Mouse (Mus musculus): ENCODE data around the gene Rars2.

Rars2 gene

GRCm38 (mm10) chr4:34640731-34641130, 26.0 kb downstream of the Rars2 start:
- no peak for DNase-seq (ENCODE audit: low read depth in 2 of 2, low spot score in 2 of 2)

GRCm38 (mm10) chr4:34644779-34645178, 30.0 kb downstream of the Rars2 start:
- DNase-seq (ENCODE audit: low read depth in 2 of 2, low spot score in 2 of 2) = no peak

GRCm38 (mm10) chr4:34653179-34653578, 38.4 kb downstream of the Rars2 start:
- no peak for DNase-seq (ENCODE audit: low read depth in 2 of 2, low spot score in 2 of 2)

GRCm38 (mm10) chr4:34656101-34656500, 41.3 kb downstream of the Rars2 start:
- DNase-seq (ENCODE audit: low read depth in 2 of 2, low spot score in 2 of 2) = no peak

DNA sequence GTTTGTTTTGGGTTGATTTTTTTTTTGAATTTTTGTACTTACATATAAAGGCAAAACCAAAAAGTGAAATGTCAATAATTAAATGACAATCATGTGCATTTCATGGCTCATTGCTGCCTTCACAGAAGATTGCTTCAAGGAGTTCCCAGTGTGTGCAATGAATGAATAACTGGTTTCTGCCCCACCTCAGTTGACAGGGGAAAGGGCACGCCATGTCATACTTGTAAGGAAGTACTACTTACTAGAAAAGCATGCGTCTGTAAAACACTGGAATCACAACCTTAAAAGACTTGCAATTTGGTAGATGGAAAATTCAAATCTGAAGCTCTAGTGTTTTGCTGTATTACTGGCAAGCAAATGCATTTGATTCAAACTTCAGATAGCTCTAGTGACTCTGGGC, 44.3 kb downstream of the Rars2 start:
- DNase-seq (ENCODE audit: low read depth in 2 of 2, low spot score in 2 of 2) = no peak

GRCm38 (mm10) chr4:34661514-34661913, 46.8 kb downstream of the Rars2 start:
- no peak for DNase-seq (ENCODE audit: low read depth in 2 of 2, low spot score in 2 of 2)

- DNase-seq (ENCODE audit: low read depth in 2 of 2, low spot score in 2 of 2) = no peak
Observed at GRCm38 (mm10) chr4:34661927-34662326, 47.2 kb downstream of the Rars2 start.

GRCm38 (mm10) chr4:34667923-34668322, 53.2 kb downstream of the Rars2 start:
- no peak for DNase-seq (ENCODE audit: low read depth in 2 of 2, low spot score in 2 of 2)

GRCm38 (mm10) chr4:34673721-34674120, 59.0 kb downstream of the Rars2 start:
- DNase-seq (ENCODE audit: low read depth in 2 of 2, low spot score in 2 of 2) = no peak

DNA sequence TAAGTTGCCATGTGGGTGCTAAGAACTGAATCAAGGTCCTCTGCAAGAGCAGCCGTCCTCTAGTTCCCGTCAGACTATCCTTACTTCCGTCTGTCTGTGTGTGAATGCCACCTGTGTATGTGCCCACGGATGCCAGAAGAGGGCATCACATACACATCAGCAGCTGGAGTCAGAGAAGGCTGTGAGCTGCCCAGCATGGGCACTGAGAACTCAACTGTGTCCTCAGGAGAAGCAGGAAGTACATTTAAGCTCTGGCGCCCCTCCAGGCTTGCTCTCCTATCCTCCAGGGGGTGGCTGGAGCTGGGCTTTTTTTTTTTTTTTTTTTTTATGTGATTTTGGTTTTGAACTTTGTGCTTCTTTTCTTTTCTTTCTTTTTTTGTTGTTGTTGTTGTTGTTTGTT, 65.8 kb downstream of the Rars2 start:
- DNase-seq (ENCODE audit: low read depth in 2 of 2, low spot score in 2 of 2) = no peak

DNA sequence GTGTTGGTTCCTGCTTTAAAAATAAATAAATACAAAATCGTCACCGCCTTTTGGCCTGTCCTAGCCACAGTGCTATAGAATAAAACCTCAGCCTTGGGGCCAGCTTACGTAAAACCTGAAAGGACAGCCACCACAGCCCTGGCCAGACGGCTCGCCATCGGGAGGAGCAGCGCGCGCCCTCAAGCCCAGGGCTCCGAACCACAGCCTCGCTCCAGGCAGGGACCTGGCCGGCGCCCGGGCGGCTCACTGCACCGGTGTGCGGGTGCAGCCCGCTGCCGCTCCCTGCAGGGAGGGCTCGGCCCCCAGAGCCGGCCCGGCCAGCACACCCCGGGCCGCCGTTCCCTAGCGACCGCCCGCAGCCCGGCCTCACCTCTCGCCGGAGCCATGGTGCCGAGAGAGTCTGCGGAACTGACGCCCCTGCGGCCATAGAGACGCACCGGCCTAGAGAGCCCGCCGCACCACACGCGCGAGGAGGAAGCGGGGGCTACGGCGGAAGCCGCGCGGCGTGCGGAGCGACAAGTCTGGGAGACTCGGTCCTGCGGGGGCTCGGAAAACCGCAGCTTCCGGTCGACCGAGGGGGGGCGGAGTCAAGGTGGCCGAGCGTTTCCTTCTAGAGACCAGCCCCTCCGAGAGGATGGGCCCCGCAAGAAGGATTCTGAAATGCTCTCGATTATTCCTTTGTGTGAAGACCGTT, 72.3 kb downstream of the Rars2 start, which contains the start of gene Slc35a1:
Gene Slc35a1, minus strand, starts transcription at position 565 of the 694 bp plus-strand sequence.
- peak; percentile 84 to 85 for DNase-seq (ENCODE audit: low read depth in 2 of 2, low spot score in 2 of 2)

- no peak for DNase-seq (ENCODE audit: low read depth in 2 of 2, low spot score in 2 of 2)
Observed at GRCm38 (mm10) chr4:34688021-34688420, 73.3 kb downstream of the Rars2 start.

- peak; percentile 57 to 70 for DNase-seq (ENCODE audit: low read depth in 2 of 2, low spot score in 2 of 2)
Observed at GRCm38 (mm10) chr4:34701528-34701927, 86.8 kb downstream of the Rars2 start.

- DNase-seq (ENCODE audit: low read depth in 2 of 2, low spot score in 2 of 2) = no peak
Observed at GRCm38 (mm10) chr4:34702231-34702630, 87.5 kb downstream of the Rars2 start.

- no peak for DNase-seq (ENCODE audit: low read depth in 2 of 2, low spot score in 2 of 2)
Observed at GRCm38 (mm10) chr4:34703029-34703428, 88.3 kb downstream of the Rars2 start.

DNA sequence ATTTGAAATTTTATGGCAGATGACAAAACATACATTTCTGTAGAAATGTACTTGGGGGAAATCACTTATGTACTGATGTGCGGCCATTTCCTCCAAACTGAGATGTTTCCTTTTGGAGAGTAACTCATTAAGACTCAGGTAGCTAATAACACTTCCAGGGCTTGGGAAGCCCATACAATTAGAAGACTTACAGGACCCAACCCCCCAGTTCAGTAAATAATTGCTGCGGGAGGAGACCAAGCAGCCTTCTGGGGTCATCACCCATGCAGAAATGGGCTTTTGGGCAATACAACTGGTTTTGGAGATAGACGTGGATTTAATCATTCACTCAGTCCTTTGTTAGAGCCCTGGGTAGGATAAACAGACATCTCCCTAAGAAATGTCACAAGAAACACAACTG, 92.5 kb downstream of the Rars2 start:
- DNase-seq (ENCODE audit: low read depth in 2 of 2, low spot score in 2 of 2) = no peak

GRCm38 (mm10) chr4:34708127-34708526, 93.4 kb downstream of the Rars2 start:
- DNase-seq (ENCODE audit: low read depth in 2 of 2, low spot score in 2 of 2) = no peak

Measured in CD8-positive naive resting alpha-beta T cell, adult 2 months (primary cell).